Mouse (Mus musculus): Measurements from ENCODE around the gene Wdfy2. TPM values are rescaled to one million over a fixed set of nuclear protein-coding genes. Genes with fewer than 3 reads are reported as not detected.

Wdfy2 gene
- polyA plus RNA-seq, 1 experiment = 4.4 TPM

DNA sequence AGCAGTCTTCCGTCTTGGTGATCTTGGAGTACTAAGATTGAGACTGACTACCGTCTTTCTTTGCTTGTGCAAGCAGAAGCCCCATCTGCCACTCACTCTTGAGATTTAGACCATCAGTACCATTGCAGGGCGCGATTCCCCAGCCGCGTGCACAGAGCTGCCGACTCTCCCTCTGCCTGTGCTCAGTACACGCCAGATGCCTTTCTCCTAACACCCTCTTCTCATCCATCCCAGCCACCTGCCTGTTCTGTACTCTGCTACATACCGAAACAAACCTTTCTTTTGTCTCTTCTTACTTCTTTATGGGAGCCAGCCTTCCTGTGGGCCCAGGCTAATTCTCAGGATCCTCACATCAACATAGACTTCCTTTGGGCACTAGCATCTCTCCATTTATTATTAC, 97.9 kb downstream of the Wdfy2 start:
- Histone ChIP-seq H3K4me2 (ENCODE audit: low read depth) (no peak overlapping the region), H3K4me3 (no peak overlapping the region), H3K27me3 (ENCODE audit: control insufficient read depth, insufficient read depth, insufficient read length) (no peaks in the 10 kb centered on the region), H3K36me3 (ENCODE audit: control insufficient read depth, insufficient read depth) (no peaks in the 10 kb centered on the region), H3ac (ENCODE audit: control insufficient read depth, insufficient read length) (no peak overlapping the region), H3K79me2 (ENCODE audit: control insufficient read depth, insufficient read depth) (no peaks in the 10 kb centered on the region)
- TF ChIP-seq E2F4 (IDR thresholded peaks at IDR 0.05; ENCODE audit: insufficient read depth) (no peak), POLR2AphosphoS2 (IDR thresholded peaks at IDR 0.05; ENCODE audit: insufficient read length, low read depth) (no peak), TCF12 (IDR thresholded peaks at IDR 0.05; ENCODE audit: insufficient read depth, poor library complexity, severe bottlenecking) (no peak), TCF3 (IDR thresholded peaks at IDR 0.05; ENCODE audit: insufficient read length, low read depth) (no peak), MYOG (IDR thresholded peaks at IDR 0.05; ENCODE audit: control insufficient read depth in 1 of 3, insufficient read depth in 1 of 3, insufficient read length in 2 of 3, low read depth in 2 of 3) (no peak), POLR2A (IDR thresholded peaks at IDR 0.05; ENCODE audit: insufficient read length, low read depth) (no peak), MYOD1 (IDR thresholded peaks at IDR 0.05; ENCODE audit: control insufficient read depth in 1 of 3, insufficient read length in 2 of 3, low read depth in 2 of 3) (no peak), SRF (IDR thresholded peaks at IDR 0.05; ENCODE audit: control insufficient read depth, insufficient read length, low read depth) (no peak), CEBPB (IDR thresholded peaks at IDR 0.05; ENCODE audit: insufficient read depth, poor library complexity, severe bottlenecking) (no peak), REST (IDR thresholded peaks at IDR 0.05; ENCODE audit: insufficient read depth, insufficient read length) (no peak), MAX (IDR thresholded peaks at IDR 0.05; ENCODE audit: low read depth) (no peak), USF1 (IDR thresholded peaks at IDR 0.05; ENCODE audit: low read depth) (no peak)

DNA sequence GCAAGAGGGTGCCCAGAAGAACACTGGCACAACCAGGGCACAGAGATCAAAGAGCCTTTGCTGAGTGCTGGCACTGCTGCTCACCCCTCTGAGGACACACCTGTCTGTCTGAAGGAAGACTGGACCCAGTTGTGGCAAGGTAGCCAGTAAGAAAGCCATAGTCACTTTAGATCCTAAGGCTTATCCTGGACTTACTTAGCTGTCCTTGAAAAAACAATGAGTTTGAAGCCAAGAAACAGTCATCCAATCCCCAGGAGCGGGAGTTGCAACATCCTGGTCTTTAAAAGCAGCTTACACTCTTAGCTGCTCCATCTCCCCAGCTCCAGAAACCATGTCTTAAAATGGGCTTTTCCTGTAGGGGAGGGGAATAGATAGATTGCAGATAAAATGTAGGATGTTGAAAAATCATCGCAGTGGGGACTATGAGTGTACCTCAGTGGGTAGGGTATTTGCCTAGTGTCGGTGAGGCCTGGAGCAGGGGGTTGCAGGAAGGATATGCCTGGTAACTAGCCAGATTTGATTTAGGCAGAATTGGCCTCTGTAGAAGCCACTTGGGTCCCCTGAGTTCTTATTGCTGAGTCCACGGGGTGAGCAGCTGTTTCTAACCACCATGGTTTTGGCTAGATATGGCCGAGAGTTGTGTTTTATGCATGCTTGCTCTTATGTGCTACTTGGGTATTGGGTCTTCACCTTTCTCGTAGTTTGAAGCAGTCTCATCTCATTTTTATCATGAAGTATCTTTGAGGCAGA, 99.3 kb downstream of the Wdfy2 start:
- H3K4me2 ChIP-seq (ENCODE audit: low read depth) = no peak overlapping the region
- H3K36me3 ChIP-seq (ENCODE audit: control insufficient read depth, insufficient read depth) = no peaks in the 10 kb centered on the region
- no peak overlapping the region for H3K4me3 ChIP-seq
- H3ac ChIP-seq (ENCODE audit: control insufficient read depth, insufficient read length) = no peak overlapping the region
- TF ChIP-seq SRF (IDR thresholded peaks at IDR 0.05; ENCODE audit: control insufficient read depth, insufficient read length, low read depth) (no peak), TCF12 (IDR thresholded peaks at IDR 0.05; ENCODE audit: insufficient read depth, poor library complexity, severe bottlenecking) (no peak), E2F4 (IDR thresholded peaks at IDR 0.05; ENCODE audit: insufficient read depth) (no peak), POLR2A (IDR thresholded peaks at IDR 0.05; ENCODE audit: insufficient read length, low read depth) (no peak), MAX (IDR thresholded peaks at IDR 0.05; ENCODE audit: low read depth) (no peak), USF1 (IDR thresholded peaks at IDR 0.05; ENCODE audit: low read depth) (no peak), POLR2AphosphoS2 (IDR thresholded peaks at IDR 0.05; ENCODE audit: insufficient read length, low read depth) (no peak), REST (IDR thresholded peaks at IDR 0.05; ENCODE audit: insufficient read depth, insufficient read length) (no peak), MYOG (IDR thresholded peaks at IDR 0.05; ENCODE audit: control insufficient read depth in 1 of 3, insufficient read depth in 1 of 3, insufficient read length in 2 of 3, low read depth in 2 of 3) (no peak)
- H3K79me2 ChIP-seq (ENCODE audit: control insufficient read depth, insufficient read depth) = peaks cover 2% of the 10 kb centered on the region
- H3K27me3 ChIP-seq (ENCODE audit: control insufficient read depth, insufficient read depth, insufficient read length) = no peaks in the 10 kb centered on the region

DNA sequence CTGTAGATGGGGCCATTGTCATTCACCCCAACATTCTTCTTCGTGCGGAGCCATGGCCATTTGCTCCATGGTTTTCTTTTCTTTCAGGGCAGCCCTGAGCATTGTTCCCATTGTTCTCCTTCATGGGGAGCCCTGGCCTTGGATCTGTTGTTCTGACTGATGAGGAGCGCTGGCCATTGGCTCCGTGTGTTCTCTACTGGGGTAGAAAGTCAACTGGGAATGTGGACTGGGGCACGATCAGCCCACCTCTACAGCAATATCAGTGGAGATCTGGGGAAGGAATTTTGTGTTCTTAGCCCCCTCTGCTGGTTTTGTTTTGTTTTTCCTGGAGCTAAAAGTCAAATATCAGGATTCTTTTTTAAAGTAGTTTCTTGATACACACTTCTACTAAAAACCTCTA, 100.2 kb downstream of the Wdfy2 start:
- no peak overlapping the region for H3ac ChIP-seq (ENCODE audit: control insufficient read depth, insufficient read length)
- peaks cover 4% of the 10 kb centered on the region for H3K36me3 ChIP-seq (ENCODE audit: control insufficient read depth, insufficient read depth)
- TF ChIP-seq TCF3 (IDR thresholded peaks at IDR 0.05; ENCODE audit: insufficient read length, low read depth) (no peak), USF1 (IDR thresholded peaks at IDR 0.05; ENCODE audit: low read depth) (no peak), MYOG (IDR thresholded peaks at IDR 0.05; ENCODE audit: control insufficient read depth in 1 of 3, insufficient read depth in 1 of 3, insufficient read length in 2 of 3, low read depth in 2 of 3) (no peak), POLR2AphosphoS2 (IDR thresholded peaks at IDR 0.05; ENCODE audit: insufficient read length, low read depth) (no peak), TCF12 (IDR thresholded peaks at IDR 0.05; ENCODE audit: insufficient read depth, poor library complexity, severe bottlenecking) (no peak), E2F4 (IDR thresholded peaks at IDR 0.05; ENCODE audit: insufficient read depth) (no peak), MYOD1 (IDR thresholded peaks at IDR 0.05; ENCODE audit: control insufficient read depth in 1 of 3, insufficient read length in 2 of 3, low read depth in 2 of 3) (no peak), POLR2A (IDR thresholded peaks at IDR 0.05; ENCODE audit: insufficient read length, low read depth) (no peak), SRF (IDR thresholded peaks at IDR 0.05; ENCODE audit: control insufficient read depth, insufficient read length, low read depth) (no peak), REST (IDR thresholded peaks at IDR 0.05; ENCODE audit: insufficient read depth, insufficient read length) (no peak), CEBPB (IDR thresholded peaks at IDR 0.05; ENCODE audit: insufficient read depth, poor library complexity, severe bottlenecking) (no peak), MAX (IDR thresholded peaks at IDR 0.05; ENCODE audit: low read depth) (no peak)
- H3K27me3 ChIP-seq (ENCODE audit: control insufficient read depth, insufficient read depth, insufficient read length) = no peaks in the 10 kb centered on the region
- no peak overlapping the region for H3K4me3 ChIP-seq
- no peak overlapping the region for H3K4me2 ChIP-seq (ENCODE audit: low read depth)
- H3K79me2 ChIP-seq (ENCODE audit: control insufficient read depth, insufficient read depth) = peaks cover 5% of the 10 kb centered on the region

DNA sequence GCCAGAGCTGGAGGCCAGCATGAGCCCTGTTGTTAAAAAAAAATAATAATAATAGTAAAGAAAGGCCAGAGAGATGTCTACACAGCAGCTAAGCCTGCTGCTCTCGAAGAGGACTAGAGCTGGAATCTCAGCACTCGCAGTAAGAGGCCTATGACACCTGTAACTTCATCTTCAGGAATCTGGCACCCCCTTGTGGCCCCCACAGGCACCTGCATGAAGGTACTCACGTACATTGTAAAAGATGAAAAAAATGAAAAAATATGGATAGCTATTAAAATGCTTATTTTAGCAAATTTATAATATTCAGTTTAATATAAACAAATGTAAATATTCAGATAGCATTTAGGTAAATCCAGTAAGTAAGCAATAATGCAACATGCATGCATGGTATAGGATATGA, 102.0 kb downstream of the Wdfy2 start:
- H3ac ChIP-seq (ENCODE audit: control insufficient read depth, insufficient read length) = no peak overlapping the region
- H3K4me3 ChIP-seq = no peak overlapping the region
- H3K4me2 ChIP-seq (ENCODE audit: low read depth) = no peak overlapping the region
- no peaks in the 10 kb centered on the region for H3K27me3 ChIP-seq (ENCODE audit: control insufficient read depth, insufficient read depth, insufficient read length)
- peaks cover 7% of the 10 kb centered on the region for H3K36me3 ChIP-seq (ENCODE audit: control insufficient read depth, insufficient read depth)
- TF ChIP-seq POLR2A (IDR thresholded peaks at IDR 0.05; ENCODE audit: insufficient read length, low read depth) = no peak
- no peak for TF ChIP-seq MYOG (IDR thresholded peaks at IDR 0.05; ENCODE audit: control insufficient read depth in 1 of 3, insufficient read depth in 1 of 3, insufficient read length in 2 of 3, low read depth in 2 of 3)
- TF ChIP-seq REST (IDR thresholded peaks at IDR 0.05; ENCODE audit: insufficient read depth, insufficient read length) = no peak
- no peak for TF ChIP-seq POLR2AphosphoS2 (IDR thresholded peaks at IDR 0.05; ENCODE audit: insufficient read length, low read depth)
- TF ChIP-seq USF1 (IDR thresholded peaks at IDR 0.05; ENCODE audit: low read depth) = no peak
- no peak for TF ChIP-seq TCF3 (IDR thresholded peaks at IDR 0.05; ENCODE audit: insufficient read length, low read depth)
- H3K79me2 ChIP-seq (ENCODE audit: control insufficient read depth, insufficient read depth) = peaks cover 5% of the 10 kb centered on the region

Measured in myocyte (in vitro differentiated cells).